Mouse (Mus musculus): ENCODE data around the gene Sdhc. TPM values are rescaled to one million over a fixed set of nuclear protein-coding genes. Genes with fewer than 3 reads are reported as not detected.

Sdhc gene
- polyA plus RNA-seq, 1 experiment from 2014 or later = 273 TPM

DNA sequence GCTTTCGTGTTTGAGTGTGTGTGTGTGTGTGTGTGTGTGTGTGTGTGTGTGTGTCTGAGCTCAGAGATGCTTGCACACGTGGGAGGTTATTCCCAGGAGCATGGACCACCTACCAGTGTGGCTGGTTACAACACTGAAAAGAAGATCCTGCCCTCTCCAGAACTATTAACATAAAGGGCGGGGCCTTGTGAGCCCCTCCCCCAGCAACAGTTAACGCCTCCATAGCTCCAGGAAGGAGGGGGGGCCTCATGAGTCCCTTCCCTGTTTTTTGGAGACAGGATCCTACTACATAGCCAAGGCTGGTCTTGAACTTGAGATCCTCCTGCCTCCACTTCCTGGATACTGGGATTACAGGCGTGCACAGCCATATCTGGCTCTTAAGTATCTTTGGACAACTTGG is 28.6 kb downstream of the Sdhc start:
- no peak for DNase-seq (ENCODE audit: extremely low spot score, low spot score)
- Histone ChIP-seq H3K36me3 (replicated peaks) (peaks cover 3% of the 10 kb centered on the region; the same call in 1 of the 2 replicates), H3K27me3 (ENCODE audit: poor library complexity, severe bottlenecking) (no peaks in the 10 kb centered on the region), H3K9me3 (no peaks in the 10 kb centered on the region), H3K4me3 (no peak overlapping the region), H3K4me1 (peaks cover 13% of the 10 kb centered on the region), H3K27ac (no peak overlapping the region)
- 49% methylated on average over 5 of the region's 5 CpGs for WGBS

DNA sequence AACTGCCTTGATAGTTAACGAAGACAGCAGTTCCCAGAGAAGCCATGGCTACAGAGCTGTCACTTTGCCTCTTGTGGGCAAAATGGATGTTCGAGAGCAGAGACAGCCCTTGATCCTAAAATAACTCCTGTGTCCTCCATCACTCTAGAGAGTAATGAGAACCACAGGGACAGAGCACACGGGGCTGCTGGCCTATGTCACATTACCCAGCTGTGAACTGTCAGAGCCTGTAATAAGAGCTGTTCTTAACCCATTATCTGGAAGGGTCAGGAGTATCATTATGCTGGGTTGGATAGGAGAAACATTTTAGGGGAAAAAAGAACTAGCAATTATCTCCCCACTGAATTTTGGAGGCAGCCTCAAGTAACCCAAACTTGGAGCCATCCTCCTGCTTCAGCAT is 29.5 kb downstream of the Sdhc start:
- Histone ChIP-seq H3K27ac (no peak overlapping the region), H3K4me3 (no peak overlapping the region), H3K36me3 (replicated peaks) (no peaks in the 10 kb centered on the region), H3K27me3 (ENCODE audit: poor library complexity, severe bottlenecking) (no peaks in the 10 kb centered on the region), H3K4me1 (peaks cover 13% of the 10 kb centered on the region), H3K9me3 (no peaks in the 10 kb centered on the region)
- DNase-seq (ENCODE audit: extremely low spot score, low spot score) = no peak
- 64% methylated on average over 3 of the region's 3 CpGs for WGBS

GRCm38 (mm10) chr1:171119405-171119804 is 31.0 kb downstream of the Sdhc start:
- DNase-seq (ENCODE audit: extremely low spot score, low spot score) = no peak
- Histone ChIP-seq H3K9me3 (no peaks in the 10 kb centered on the region), H3K27ac (no peak overlapping the region), H3K27me3 (ENCODE audit: poor library complexity, severe bottlenecking) (no peaks in the 10 kb centered on the region), H3K4me1 (peaks cover 13% of the 10 kb centered on the region), H3K4me3 (no peak overlapping the region), H3K36me3 (replicated peaks) (no peaks in the 10 kb centered on the region)
- 89% methylated on average over 14 of the region's 14 CpGs for WGBS

GRCm38 (mm10) chr1:171118996-171119395 is 31.4 kb downstream of the Sdhc start:
- Histone ChIP-seq H3K27ac (no peak overlapping the region), H3K4me1 (peaks cover 17% of the 10 kb centered on the region), H3K4me3 (no peak overlapping the region), H3K27me3 (ENCODE audit: poor library complexity, severe bottlenecking) (no peaks in the 10 kb centered on the region), H3K36me3 (replicated peaks) (no peaks in the 10 kb centered on the region), H3K9me3 (no peaks in the 10 kb centered on the region)
- DNase-seq (ENCODE audit: extremely low spot score, low spot score) = no peak
- WGBS = 91% methylated on average over 5 of the region's 5 CpGs

DNA sequence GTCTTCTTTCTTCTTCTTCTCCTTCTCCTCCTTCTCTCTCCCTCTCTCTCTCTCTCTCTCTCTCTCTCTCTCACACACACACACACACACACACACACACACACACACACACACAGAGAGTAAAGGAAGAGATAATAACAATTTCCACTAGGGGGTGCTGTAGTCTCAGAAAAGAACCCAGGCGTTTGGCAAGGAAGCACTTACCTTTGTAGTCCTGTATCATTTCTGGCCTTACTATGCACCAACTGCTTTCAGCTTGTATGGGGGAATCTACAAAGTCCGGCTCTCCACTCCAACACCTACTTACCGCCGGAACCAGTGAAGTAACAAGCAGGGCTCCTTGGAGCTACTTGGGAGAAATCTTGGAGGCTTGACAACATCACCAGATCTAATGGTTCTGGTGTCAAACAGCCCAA is 32.1 kb downstream of the Sdhc start:
- Histone ChIP-seq H3K27ac (no peak overlapping the region), H3K4me1 (peaks cover 24% of the 10 kb centered on the region), H3K4me3 (no peak overlapping the region), H3K27me3 (ENCODE audit: poor library complexity, severe bottlenecking) (no peaks in the 10 kb centered on the region), H3K36me3 (replicated peaks) (no peaks in the 10 kb centered on the region), H3K9me3 (no peaks in the 10 kb centered on the region)
- peak; percentile 48 for DNase-seq (ENCODE audit: extremely low spot score, low spot score)
- 16% methylated on average over 4 of the region's 4 CpGs for WGBS

GRCm38 (mm10) chr1:171116280-171116679 is 34.1 kb downstream of the Sdhc start:
- no peak for DNase-seq (ENCODE audit: extremely low spot score, low spot score)
- 75% methylated on average over 4 of the region's 4 CpGs for WGBS
- Histone ChIP-seq H3K9me3 (no peaks in the 10 kb centered on the region), H3K27ac (no peak overlapping the region), H3K36me3 (replicated peaks) (no peaks in the 10 kb centered on the region), H3K4me1 (peaks cover 17% of the 10 kb centered on the region), H3K27me3 (ENCODE audit: poor library complexity, severe bottlenecking) (no peaks in the 10 kb centered on the region), H3K4me3 (no peak overlapping the region)

DNA sequence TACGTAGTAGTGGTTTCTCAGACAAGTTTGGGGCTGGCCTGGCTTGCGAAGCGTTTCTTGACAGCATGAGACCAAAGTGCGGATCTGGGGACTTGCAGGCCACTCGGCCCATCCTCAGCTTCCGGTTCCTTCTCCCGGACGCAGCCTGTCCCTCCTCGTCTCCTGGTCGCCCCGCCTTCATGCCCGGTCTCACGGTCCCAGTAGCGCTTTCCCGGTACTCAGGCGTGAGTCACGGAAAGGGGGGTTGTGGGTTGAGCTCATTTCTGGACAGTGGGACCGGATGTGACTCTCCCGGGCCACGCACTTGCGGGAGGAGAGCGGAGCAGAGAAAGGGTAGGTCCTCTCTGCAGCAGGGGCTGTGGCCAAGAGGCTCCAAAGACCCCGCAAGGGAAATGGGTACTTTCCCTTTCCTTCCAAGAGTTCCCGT is 36.5 kb downstream of the Sdhc start, which contains the start of gene Cfap126:
Cfap126 (plus strand) TSS at position 46 of the 427 bp plus-strand sequence.
- no peaks in the 10 kb centered on the region for H3K9me3 ChIP-seq
- peaks cover 30% of the 10 kb centered on the region for H3K4me1 ChIP-seq
- peak within 1 kb of the TSS; percentile 90 for H3K27ac ChIP-seq
- WGBS = 1% methylated on average over 24 of the region's 24 CpGs
- 0 out of 2 replicates have a peak, but pooled peaks cover 7% of the 10 kb centered on the region for H3K27me3 ChIP-seq (ENCODE audit: poor library complexity, severe bottlenecking)
- H3K36me3 ChIP-seq (replicated peaks) = no peaks in the 10 kb centered on the region
- peak; percentile 79 for DNase-seq (ENCODE audit: extremely low spot score, low spot score)
- H3K4me3 ChIP-seq = peak within 1 kb of the TSS; percentile 65

DNA sequence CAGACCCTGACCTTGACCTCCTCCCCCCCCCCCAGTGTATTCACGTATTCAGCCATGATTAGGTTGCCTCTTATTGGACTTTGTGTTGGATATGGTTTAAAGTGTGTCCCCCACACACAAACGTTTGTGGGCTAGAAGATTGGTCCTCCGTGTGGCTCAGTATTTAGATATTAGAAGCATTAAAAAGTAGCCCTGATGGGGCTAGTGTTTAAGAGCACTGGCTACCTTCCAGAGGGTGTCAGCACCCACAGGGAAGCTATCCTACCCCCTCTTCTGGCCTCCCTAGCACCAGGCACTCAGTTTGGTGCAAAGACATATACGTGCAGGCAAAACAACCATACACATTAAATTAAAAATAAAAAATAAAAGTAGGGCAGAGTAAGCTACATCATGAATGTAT is 37.4 kb downstream of the Sdhc start:
- Histone ChIP-seq H3K9me3 (no peaks in the 10 kb centered on the region), H3K27ac (no peak overlapping the region), H3K4me3 (no peak overlapping the region; the same call in 1 of the 2 replicates), H3K27me3 (ENCODE audit: poor library complexity, severe bottlenecking) (0 out of 2 replicates have a peak, but pooled peaks cover 11% of the 10 kb centered on the region), H3K4me1 (peaks cover 30% of the 10 kb centered on the region), H3K36me3 (replicated peaks) (no peaks in the 10 kb centered on the region)
- WGBS = 84% methylated on average over 4 of the region's 4 CpGs
- DNase-seq (ENCODE audit: extremely low spot score, low spot score) = no peak

GRCm38 (mm10) chr1:171111781-171112575 is 38.4 kb downstream of the Sdhc start:
- H3K9me3 ChIP-seq = no peaks in the 10 kb centered on the region
- WGBS = 3% methylated on average over 15 of the region's 15 CpGs
- H3K36me3 ChIP-seq (replicated peaks) = no peaks in the 10 kb centered on the region
- peak overlapping the region; percentile 76 for H3K27ac ChIP-seq
- DNase-seq (ENCODE audit: extremely low spot score, low spot score) = peak; percentile 76
- 0 out of 2 replicates have a peak, but pooled peaks cover 11% of the 10 kb centered on the region for H3K27me3 ChIP-seq (ENCODE audit: poor library complexity, severe bottlenecking)
- H3K4me3 ChIP-seq = peak overlapping the region; percentile 61
- peaks cover 30% of the 10 kb centered on the region for H3K4me1 ChIP-seq

GRCm38 (mm10) chr1:171111020-171111780 is 39.2 kb downstream of the Sdhc start:
- 0 out of 2 replicates have a peak, but pooled peaks cover 11% of the 10 kb centered on the region for H3K27me3 ChIP-seq (ENCODE audit: poor library complexity, severe bottlenecking)
- H3K4me1 ChIP-seq = peaks cover 30% of the 10 kb centered on the region
- DNase-seq (ENCODE audit: extremely low spot score, low spot score) = peak; percentile 93
- no peaks in the 10 kb centered on the region for H3K9me3 ChIP-seq
- H3K27ac ChIP-seq = peak overlapping the region; percentile 85
- WGBS = under 1% methylated on average over 38 of the region's 38 CpGs
- no peaks in the 10 kb centered on the region for H3K36me3 ChIP-seq (replicated peaks)
- H3K4me3 ChIP-seq = peak overlapping the region; percentile 61

DNA sequence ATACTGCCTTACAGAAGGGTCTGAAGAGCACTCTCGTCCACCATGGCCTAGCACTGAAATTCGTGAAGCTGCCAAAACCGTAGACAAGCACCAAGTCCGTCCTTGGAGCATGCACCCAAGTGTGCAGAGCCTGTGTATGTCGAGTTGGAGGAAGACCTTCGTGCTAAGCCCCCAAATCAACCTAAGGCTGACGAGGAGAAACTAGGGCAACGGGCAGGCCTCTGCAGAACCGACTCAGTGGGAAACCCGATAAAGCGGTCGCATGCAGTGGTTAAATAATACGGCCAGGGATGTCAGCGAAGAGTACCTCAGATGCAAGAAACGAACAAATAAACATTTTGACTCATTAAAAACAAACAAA is 39.8 kb downstream of the Sdhc start:
- no peak for DNase-seq (ENCODE audit: extremely low spot score, low spot score)
- Histone ChIP-seq H3K27ac (peak overlapping the region; percentile 85), H3K27me3 (ENCODE audit: poor library complexity, severe bottlenecking) (0 out of 2 replicates have a peak, but pooled peaks cover 11% of the 10 kb centered on the region), H3K9me3 (no peaks in the 10 kb centered on the region), H3K4me1 (peaks cover 30% of the 10 kb centered on the region), H3K4me3 (peak overlapping the region; percentile 61), H3K36me3 (replicated peaks) (no peaks in the 10 kb centered on the region)
- WGBS = 10% methylated on average over 15 of the region's 15 CpGs

DNA sequence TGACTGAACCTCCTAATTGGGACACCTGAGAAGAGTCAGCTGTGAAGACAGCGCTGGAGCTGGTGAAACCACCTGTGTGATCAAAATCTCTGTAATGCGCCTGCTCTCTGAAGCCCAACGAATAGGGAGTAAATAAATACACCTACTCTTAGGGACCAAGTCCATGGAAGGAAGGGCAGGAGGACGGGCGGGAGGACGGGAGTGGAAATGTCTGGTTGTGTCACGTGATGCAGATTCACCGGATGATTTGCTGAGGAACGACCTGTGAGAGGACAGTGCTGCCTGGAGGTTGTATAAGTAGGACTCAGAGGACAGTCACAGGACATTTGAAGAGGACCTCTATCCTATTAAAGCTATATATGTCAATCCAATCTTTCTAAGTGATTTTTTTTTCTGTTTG is 40.8 kb downstream of the Sdhc start:
- DNase-seq (ENCODE audit: extremely low spot score, low spot score) = peak; percentile 31
- no peaks in the 10 kb centered on the region for H3K9me3 ChIP-seq
- no peak overlapping the region for H3K27ac ChIP-seq
- H3K36me3 ChIP-seq (replicated peaks) = no peaks in the 10 kb centered on the region
- peaks cover 34% of the 10 kb centered on the region for H3K4me1 ChIP-seq
- H3K4me3 ChIP-seq = peak overlapping the region; percentile 61
- WGBS = 29% methylated on average over 9 of the region's 9 CpGs
- H3K27me3 ChIP-seq (ENCODE audit: poor library complexity, severe bottlenecking) = peaks cover 15% of the 10 kb centered on the region; the same call in 1 of the 2 replicates

DNA sequence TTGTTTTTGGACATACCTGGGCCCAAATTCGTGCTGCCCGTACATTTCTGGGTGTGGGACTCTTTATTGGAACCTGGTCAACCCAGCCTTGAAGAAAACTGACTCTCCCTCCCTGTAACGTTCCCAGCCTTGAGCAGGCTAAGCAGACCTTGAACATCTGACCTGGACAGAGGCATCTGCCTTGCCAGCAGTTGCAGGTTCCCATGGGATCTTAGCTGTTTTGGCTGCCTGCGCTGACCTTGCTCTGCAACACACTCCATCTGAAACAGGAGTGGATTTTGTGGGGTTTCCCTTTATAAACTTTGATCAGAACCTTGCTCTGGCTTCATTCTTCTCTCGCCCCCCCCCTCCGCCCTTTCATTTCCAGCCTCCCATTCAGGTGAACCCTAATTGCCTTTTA is 45.2 kb downstream of the Sdhc start:
- DNase-seq (ENCODE audit: extremely low spot score, low spot score) = no peak
- Histone ChIP-seq H3K36me3 (replicated peaks) (no peaks in the 10 kb centered on the region), H3K27me3 (ENCODE audit: poor library complexity, severe bottlenecking) (peaks cover 15% of the 10 kb centered on the region; the same call in 1 of the 2 replicates), H3K27ac (no peak overlapping the region), H3K4me3 (no peak overlapping the region), H3K9me3 (no peaks in the 10 kb centered on the region), H3K4me1 (peaks cover 24% of the 10 kb centered on the region)
- 75% methylated on average over 6 of the region's 6 CpGs for WGBS

Measured in forebrain, embryonic 10.5 days (tissue).